Comparison of ENCODE assay signal across 14 mouse cellular contexts in the genomic region with DNA sequence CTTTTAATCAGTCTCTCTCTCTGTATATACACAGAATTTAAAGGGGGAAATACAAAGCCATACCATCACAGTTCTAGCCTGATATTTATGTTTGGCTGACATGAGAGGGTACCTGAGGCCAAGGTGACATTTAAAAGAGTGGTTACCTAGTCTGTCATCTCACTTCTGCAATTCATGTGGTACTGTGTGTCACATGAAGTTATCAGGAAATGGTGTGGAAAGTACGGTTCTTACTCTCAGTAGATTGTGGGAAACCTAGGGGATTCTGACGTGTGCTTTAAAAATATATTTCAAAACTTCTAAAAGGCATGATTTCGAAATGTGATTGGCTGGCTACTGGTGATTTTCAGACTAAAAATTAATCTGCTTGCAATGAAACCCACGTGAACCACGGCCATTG.
DNase-seq lines count a peak whose midpoint lies in the region; ATAC-seq and TF ChIP-seq lines count a peak whose summit lies in the region.
"Had no signal": no experiment of that assay in that cellular context is flagged by ENCODE, and none has a peak within 500 bp of the region (broad histone marks: within the 10 kb centered on the region; RNA-seq: fewer than 3 reads in every experiment).

No protein-coding gene starts in this region.

- H3K9me3 ChIP-seq in forebrain, embryonic 15.5 days: no peaks in the 10 kb centered on the region
- no peaks in the 10 kb centered on the region for H3K9me3 ChIP-seq in forebrain, embryonic 10.5 days
- no peaks in the 10 kb centered on the region for H3K9me3 ChIP-seq in midbrain, embryonic 15.5 days
- no peaks in the 10 kb centered on the region for H3K9me3 ChIP-seq in midbrain, postnatal 0 days (ENCODE audit: low read length)
- H3K9me3 ChIP-seq in hindbrain, embryonic 14.5 days (ENCODE audit: control insufficient read depth, low read length): no peaks in the 10 kb centered on the region
- H3K9me3 ChIP-seq in liver, embryonic 12.5 days (replicated peaks): no peaks in the 10 kb centered on the region
- H3K9me3 ChIP-seq: G1E; heart, embryonic 12.5 days; intestine, embryonic 15.5 days had no signal

- no peaks in the 10 kb centered on the region for H3K36me3 ChIP-seq in forebrain, embryonic 15.5 days
- no peaks in the 10 kb centered on the region for H3K36me3 ChIP-seq in forebrain, embryonic 10.5 days (replicated peaks)
- H3K36me3 ChIP-seq in midbrain, embryonic 15.5 days (replicated peaks): no peaks in the 10 kb centered on the region
- H3K36me3 ChIP-seq in midbrain, postnatal 0 days (ENCODE audit: insufficient read depth, low read length): no peaks in the 10 kb centered on the region
- H3K36me3 ChIP-seq in hindbrain, embryonic 14.5 days (replicated peaks; ENCODE audit: control insufficient read depth, insufficient read depth): no peaks in the 10 kb centered on the region
- no peaks in the 10 kb centered on the region for H3K36me3 ChIP-seq in splenic B cell, adult 2 months (ENCODE audit: control insufficient read depth, insufficient read depth, low read length, poor library complexity, severe bottlenecking)
- H3K36me3 ChIP-seq in liver, embryonic 12.5 days: no peaks in the 10 kb centered on the region
- H3K36me3 ChIP-seq: G1E; heart, embryonic 12.5 days; intestine, embryonic 15.5 days had no signal

- WGBS in forebrain, embryonic 15.5 days: 87% methylated on average over 5 of the region's 5 CpGs
- WGBS in forebrain, embryonic 10.5 days: 90% methylated on average over 5 of the region's 5 CpGs
- 87% methylated on average over 5 of the region's 5 CpGs for WGBS in midbrain, embryonic 15.5 days
- WGBS in midbrain, postnatal 0 days: 72% methylated on average over 5 of the region's 5 CpGs
- 71% methylated on average over 5 of the region's 5 CpGs for WGBS in hindbrain, embryonic 14.5 days
- 45% methylated on average over 5 of the region's 5 CpGs for WGBS in liver, embryonic 12.5 days (ENCODE audit: insufficient replicate concordance)

- no peak for DNase-seq in forebrain, embryonic 10.5 days (ENCODE audit: extremely low spot score, low spot score)
- no peak for DNase-seq in midbrain, postnatal 0 days (ENCODE audit: low spot score)
- DNase-seq in hindbrain, embryonic 14.5 days (ENCODE audit: low spot score): no peak
- DNase-seq in splenic B cell, adult 2 months (ENCODE audit: low read depth, low spot score): peak; percentile 72
- no peak for DNase-seq in urinary bladder, postnatal 14 days (ENCODE audit: low spot score)
- DNase-seq: lung, adult 2 months had no signal

- H3K9ac ChIP-seq in forebrain, embryonic 15.5 days (replicated peaks): no peak overlapping the region
- H3K9ac ChIP-seq in midbrain, embryonic 15.5 days: no peak overlapping the region
- H3K9ac ChIP-seq in midbrain, postnatal 0 days (replicated peaks; ENCODE audit: low read length, poor library complexity, severe bottlenecking): no peak overlapping the region
- no peak overlapping the region for H3K9ac ChIP-seq in hindbrain, embryonic 14.5 days
- H3K9ac ChIP-seq in liver, embryonic 12.5 days: no peak overlapping the region
- H3K9ac ChIP-seq: heart, embryonic 12.5 days; intestine, embryonic 15.5 days had no signal

- H3K27ac ChIP-seq in forebrain, embryonic 15.5 days (replicated peaks): peak overlapping the region; percentile 29; the same call in 1 of the 2 replicates
- H3K27ac ChIP-seq in forebrain, embryonic 10.5 days: no peak overlapping the region
- H3K27ac ChIP-seq in midbrain, embryonic 15.5 days: 0 out of 2 replicates have a peak overlapping the region, but pooled peaks have one; percentile 53
- H3K27ac ChIP-seq in midbrain, postnatal 0 days (ENCODE audit: low read depth, low read length): no peak overlapping the region
- peak overlapping the region; percentile 63 for H3K27ac ChIP-seq in hindbrain, embryonic 14.5 days
- no peak overlapping the region for H3K27ac ChIP-seq in liver, embryonic 12.5 days
- H3K27ac ChIP-seq: intestine, embryonic 15.5 days had no signal

- no peak overlapping the region for H3K4me3 ChIP-seq in forebrain, embryonic 15.5 days
- no peak overlapping the region for H3K4me3 ChIP-seq in forebrain, embryonic 10.5 days
- H3K4me3 ChIP-seq in midbrain, embryonic 15.5 days: no peak overlapping the region
- H3K4me3 ChIP-seq in midbrain, postnatal 0 days (ENCODE audit: low read depth, low read length): no peak overlapping the region
- no peak overlapping the region for H3K4me3 ChIP-seq in hindbrain, embryonic 14.5 days (replicated peaks; ENCODE audit: low read length)
- no peak overlapping the region for H3K4me3 ChIP-seq in liver, embryonic 12.5 days
- H3K4me3 ChIP-seq: heart, embryonic 12.5 days; intestine, embryonic 15.5 days had no signal

- H3K4me2 ChIP-seq in forebrain, embryonic 15.5 days (replicated peaks): no peak overlapping the region
- no peak overlapping the region for H3K4me2 ChIP-seq in midbrain, embryonic 15.5 days
- no peak overlapping the region for H3K4me2 ChIP-seq in midbrain, postnatal 0 days (ENCODE audit: low read depth, low read length, poor library complexity, severe bottlenecking)
- H3K4me2 ChIP-seq in hindbrain, embryonic 14.5 days (replicated peaks): no peak overlapping the region
- no peak overlapping the region for H3K4me2 ChIP-seq in liver, embryonic 12.5 days
- H3K4me2 ChIP-seq: heart, embryonic 12.5 days; intestine, embryonic 15.5 days; liver, embryonic 11.5 days had no signal

- ATAC-seq in forebrain, embryonic 15.5 days (replicated peaks): no peak
- ATAC-seq in midbrain, embryonic 15.5 days (replicated peaks): no peak
- ATAC-seq in midbrain, postnatal 0 days (ENCODE audit: low FRiP score): no peak
- no peak for ATAC-seq in hindbrain, embryonic 14.5 days (ENCODE audit: low FRiP score)
- no peak for ATAC-seq in liver, embryonic 12.5 days
- ATAC-seq: CD4-positive, CD25-positive, alpha-beta regulatory T cell, adult 4 months had no signal

- no peak for TF ChIP-seq CTCF in midbrain, postnatal 0 days (IDR thresholded peaks at IDR 0.05)

- peaks cover 16% of the 10 kb centered on the region for H3K4me1 ChIP-seq in forebrain, embryonic 15.5 days
- H3K4me1 ChIP-seq in forebrain, embryonic 10.5 days: peaks cover 5% of the 10 kb centered on the region; the same call in 1 of the 2 replicates
- peaks cover 8% of the 10 kb centered on the region for H3K4me1 ChIP-seq in midbrain, embryonic 15.5 days
- no peaks in the 10 kb centered on the region for H3K4me1 ChIP-seq in midbrain, postnatal 0 days (ENCODE audit: insufficient read depth, low read length)
- peaks cover 11% of the 10 kb centered on the region for H3K4me1 ChIP-seq in hindbrain, embryonic 14.5 days (replicated peaks; ENCODE audit: control insufficient read depth, insufficient read depth, low read length)
- no peaks in the 10 kb centered on the region for H3K4me1 ChIP-seq in liver, embryonic 12.5 days
- H3K4me1 ChIP-seq: intestine, embryonic 15.5 days had no signal

- H3K27me3 ChIP-seq in forebrain, embryonic 15.5 days: no peaks in the 10 kb centered on the region
- H3K27me3 ChIP-seq in forebrain, embryonic 10.5 days (ENCODE audit: poor library complexity, severe bottlenecking): no peaks in the 10 kb centered on the region
- H3K27me3 ChIP-seq in midbrain, embryonic 15.5 days (replicated peaks): no peaks in the 10 kb centered on the region
- no peaks in the 10 kb centered on the region for H3K27me3 ChIP-seq in midbrain, postnatal 0 days (ENCODE audit: insufficient read depth, low read length)
- H3K27me3 ChIP-seq in hindbrain, embryonic 14.5 days (ENCODE audit: control insufficient read depth, insufficient read depth, low read length): no peaks in the 10 kb centered on the region
- no peaks in the 10 kb centered on the region; the same call in 1 of the 2 replicates for H3K27me3 ChIP-seq in splenic B cell, adult 2 months (ENCODE audit: control insufficient read depth, insufficient read depth, low read length, poor library complexity, severe bottlenecking)
- H3K27me3 ChIP-seq in liver, embryonic 12.5 days (replicated peaks): no peaks in the 10 kb centered on the region
- H3K27me3 ChIP-seq: heart, embryonic 12.5 days; intestine, embryonic 15.5 days had no signal

Comparison
In these comparisons a context has a peak if more than half of its experiments do, and no peak if none do; other contexts are left out.
1. H3K27ac ChIP-seq: peak in forebrain, embryonic 15.5 days (single experiment), midbrain, embryonic 15.5 days (single experiment) and hindbrain, embryonic 14.5 days (single experiment); none in forebrain, embryonic 10.5 days (single experiment), midbrain, postnatal 0 days (single experiment) and liver, embryonic 12.5 days (single experiment).